10 mouse cellular contexts compared by ENCODE assay signal in genomic region chr3:114107099-114107498, GRCm38 (mm10).
A peak's percentile ranks its signal among the peaks of the same experiment; 100 is the strongest.
DNase-seq lines count a peak whose midpoint lies in the region; TF ChIP-seq lines count a peak whose summit lies in the region.
"Had no signal": no experiment of that assay in that cellular context is flagged by ENCODE, and none has a peak within 500 bp of the region (broad histone marks: within the 10 kb centered on the region; RNA-seq: fewer than 3 reads in every experiment).

No protein-coding gene starts in this region.

- no peak overlapping the region for H3K4me2 ChIP-seq in CH12.LX (ENCODE audit: insufficient read depth, low read depth, poor library complexity, severe bottlenecking)

- peak; percentile 24 for TF ChIP-seq RAD21 in CH12.LX (IDR thresholded peaks at IDR 0.05; ENCODE audit: low read depth, low read length)

- peaks cover 19% of the 10 kb centered on the region for H3K9me3 ChIP-seq in CH12.LX (replicated peaks; ENCODE audit: low read length)

- H3K4me1 ChIP-seq in CH12.LX (ENCODE audit: control insufficient read depth in 1 of 2, insufficient read depth in 2 of 2): no peaks in the 10 kb centered on the region

- peak; percentile 6 for DNase-seq in kidney, postnatal 10 days
- no peak for DNase-seq in kidney, adult 18-20 months
- DNase-seq in 416B (ENCODE audit: low read depth): peak; percentile 55
- peak; percentile 0 for DNase-seq in CH12.LX (ENCODE audit: extremely low read depth)
- DNase-seq in embryo, embryonic 11 days: peak; percentile 28
- DNase-seq in ovary, postnatal 36 days (ENCODE audit: low spot score): no peak
- no peak for DNase-seq in adrenal gland, adult (ENCODE audit: inconsistent age in 2 of 2, low spot score in 1 of 2)
- DNase-seq: cerebellum, adult 11 months; gastrocnemius, postnatal 10 days; kidney, postnatal 25 days had no signal

- no peaks in the 10 kb centered on the region for H3K36me3 ChIP-seq in CH12.LX (replicated peaks in 1 of 2; ENCODE audit: control insufficient read depth in 1 of 2, insufficient read depth in 1 of 2, low read length in 1 of 2)

- H3K9ac ChIP-seq in CH12.LX (ENCODE audit: insufficient read depth, low read depth): no peak overlapping the region

- no peak for TF ChIP-seq POLR2A in CH12.LX (IDR thresholded peaks at IDR 0.05; ENCODE audit: low read depth, low read length)

- TF ChIP-seq CTCF in CH12.LX (conservative IDR thresholded peaks at IDR 0.05 in 1 of 2, IDR thresholded peaks at IDR 0.05 in 1 of 2; ENCODE audit: low read depth in 2 of 2, low read length in 2 of 2): peak in 1 of 2 experiments; percentile 41; a peak in 1 of 4 replicates

- H3K4me3 ChIP-seq in CH12.LX (replicated peaks in 1 of 3; ENCODE audit: low read depth in 2 of 3, low read length in 2 of 3, poor library complexity in 1 of 3): no peak overlapping the region

- no peak for TF ChIP-seq EP300 in CH12.LX (IDR thresholded peaks at IDR 0.05; ENCODE audit: low read length)

- no peak overlapping the region for H3K27ac ChIP-seq in CH12.LX (ENCODE audit: insufficient read depth, low read depth)

- in situ Hi-C loops in CH12.LX (cut with MboI; ENCODE audit: low pct_ligation_motif_present, low pct_unique_long_range_greater_than_20kb, low sequenced_read_pairs): no loop called here

- no peaks in the 10 kb centered on the region for H3K27me3 ChIP-seq in CH12.LX (replicated peaks)

- no peaks in the 10 kb centered on the region for H3K79me2 ChIP-seq in CH12.LX (replicated peaks; ENCODE audit: control insufficient read depth, extremely low read depth, insufficient read depth, poor library complexity, severe bottlenecking)

- dilution Hi-C loops in CH12.LX (cut with MboI; ENCODE audit: extremely low pct_ligation_motif_present, extremely low pct_unique_long_range_greater_than_20kb, low sequenced_read_pairs): no loop called here

TF ChIP-seq in CH12.LX, 34 proteins besides CTCF, POLR2A, EP300 and RAD21:
- TF ChIP-seq SMC3 (IDR thresholded peaks at IDR 0.05; ENCODE audit: low read depth, low read length) (peak; percentile 23; the same call in 1 of the 2 replicates), HCFC1 (IDR thresholded peaks at IDR 0.05; ENCODE audit: low read depth, low read length) (no peak)

Comparison
In these comparisons a context has a peak if more than half of its experiments do, and no peak if none do; other contexts are left out.
1. DNase-seq: peak in kidney, postnatal 10 days (single experiment), 416B (single experiment), CH12.LX (single experiment) and embryo, embryonic 11 days (single experiment); none in kidney, adult 18-20 months (single experiment), ovary, postnatal 36 days (single experiment) and adrenal gland, adult (0 of 2).